In genomic region chr15:12824197-12824952, GRCm38 (mm10) we compare ENCODE assay signal across 8 mouse cellular contexts. TPM values are rescaled to one million over a fixed set of nuclear protein-coding genes. Genes with fewer than 3 reads are reported as not detected.
DNase-seq lines count a peak whose midpoint lies in the region; ATAC-seq and TF ChIP-seq lines count a peak whose summit lies in the region.

6030458C11Rik (minus strand) TSS chr15:12824649.
Drosha (plus strand) TSS chr15:12824815.

- peak within 1 kb of the TSS; percentile 44; the same call in 1 of the 2 replicates for H3K27ac ChIP-seq in bone marrow macrophage, adult 2 months (ENCODE audit: insufficient read depth, low read depth, low read length)
- H3K27ac ChIP-seq in embryonic fibroblast, embryonic 13.5 days (ENCODE audit: insufficient read depth, low read length) = no peak within 1 kb of the TSS; the same call in 1 of the 2 replicates
- peak within 1 kb of the TSS; percentile 67; the same call in 1 of the 2 replicates for H3K27ac ChIP-seq in kidney, embryonic 14.5 days (ENCODE audit: low read depth, low read length)
- peak within 1 kb of the TSS; percentile 79 for H3K27ac ChIP-seq in limb, embryonic 15.5 days

- no peak for TF ChIP-seq CTCF in bone marrow macrophage, adult 2 months (IDR thresholded peaks at IDR 0.05; ENCODE audit: low read depth, low read length)
- no peak for TF ChIP-seq CTCF in embryonic fibroblast, embryonic 13.5 days (IDR thresholded peaks at IDR 0.05; ENCODE audit: borderline replicate concordance, insufficient read depth, low read length)

- peak within 1 kb of the TSS; percentile 68 for H3K4me2 ChIP-seq in kidney, embryonic 14.5 days (replicated peaks; ENCODE audit: low read depth, low read length)
- peak within 1 kb of the TSS; percentile 69 for H3K4me2 ChIP-seq in limb, embryonic 15.5 days

- no peaks in the 10 kb centered on the region for H3K9me3 ChIP-seq in kidney, embryonic 14.5 days (ENCODE audit: control insufficient read depth, low read length)
- H3K9me3 ChIP-seq in limb, embryonic 15.5 days = no peaks in the 10 kb centered on the region

- no peaks in the 10 kb centered on the region for H3K27me3 ChIP-seq in kidney, embryonic 14.5 days (ENCODE audit: control insufficient read depth, insufficient read depth, low read length)
- no peaks in the 10 kb centered on the region for H3K27me3 ChIP-seq in limb, embryonic 15.5 days

- peaks cover 19% of the 10 kb centered on the region for H3K4me1 ChIP-seq in bone marrow macrophage, adult 2 months (ENCODE audit: control insufficient read depth, insufficient read depth, low read length)
- H3K4me1 ChIP-seq in embryonic fibroblast, embryonic 13.5 days (ENCODE audit: control insufficient read depth, insufficient read depth, low read length) = peaks cover 6% of the 10 kb centered on the region
- peaks cover 15% of the 10 kb centered on the region; the same call in 1 of the 2 replicates for H3K4me1 ChIP-seq in kidney, embryonic 14.5 days (ENCODE audit: control insufficient read depth, insufficient read depth, low read length)
- H3K4me1 ChIP-seq in limb, embryonic 15.5 days = peaks cover 16% of the 10 kb centered on the region

- peak within 1 kb of the TSS; percentile 91 for H3K9ac ChIP-seq in kidney, embryonic 14.5 days (ENCODE audit: low read depth, low read length)
- peak within 1 kb of the TSS; percentile 85 for H3K9ac ChIP-seq in limb, embryonic 15.5 days

- H3K36me3 ChIP-seq in kidney, embryonic 14.5 days (ENCODE audit: control insufficient read depth, insufficient read depth, low read length) = peaks cover 45% of the 10 kb centered on the region
- H3K36me3 ChIP-seq in limb, embryonic 15.5 days = peaks cover 46% of the 10 kb centered on the region

- no peak for TF ChIP-seq POLR2A in bone marrow macrophage, adult 2 months (IDR thresholded peaks at IDR 0.05; ENCODE audit: borderline replicate concordance, low read depth, low read length)
- TF ChIP-seq POLR2A in embryonic fibroblast, embryonic 13.5 days (IDR thresholded peaks at IDR 0.05; ENCODE audit: low read depth, low read length) = peak; percentile 68

- under 1% methylated on average over 60 of the region's 67 CpGs for WGBS in kidney, embryonic 14.5 days
- under 1% methylated on average over 67 of the region's 67 CpGs for WGBS in limb, embryonic 15.5 days

- H3K4me3 ChIP-seq in bone marrow macrophage, adult 2 months (ENCODE audit: insufficient read depth, low read length) = peak within 1 kb of the TSS; percentile 76
- H3K4me3 ChIP-seq in embryonic fibroblast, embryonic 13.5 days (ENCODE audit: insufficient read depth, low read length) = peak within 1 kb of the TSS; percentile 92
- peak within 1 kb of the TSS; percentile 83 for H3K4me3 ChIP-seq in kidney, embryonic 14.5 days (ENCODE audit: low read length)
- peak within 1 kb of the TSS; percentile 93 for H3K4me3 ChIP-seq in limb, embryonic 15.5 days

- DNase-seq in A20 (ENCODE audit: low read depth, low spot score) = peak; percentile 99
- DNase-seq in heart, adult 9 months (ENCODE audit: low spot score in 2 of 2) = peak; percentile 99 to 100
- peak; percentile 82 to 88 for DNase-seq in monocyte, adult 2 months (ENCODE audit: low read depth in 1 of 2, low spot score in 2 of 2)
- peak; percentile 96 to 97 for DNase-seq in spleen, postnatal 36 days (ENCODE audit: low spot score in 2 of 2)

- ATAC-seq in kidney, embryonic 14.5 days (ENCODE audit: low FRiP score, low TSS enrichment) = peak; percentile 100
- ATAC-seq in limb, embryonic 15.5 days (ENCODE audit: insufficient number of reproducible peaks, low FRiP score, low TSS enrichment, low read depth) = peak; percentile 99

RNA-seq across cellular contexts. Expression of gene 6030458C11Rik, which starts in this region (rescaled TPM):
- 17.6 and 18.6 TPM in 2 replicates for polyA plus RNA-seq in bone marrow macrophage, adult 2 months (2012; ENCODE audit: insufficient read depth, insufficient read length, missing spikeins)
- polyA plus RNA-seq in embryonic fibroblast, embryonic 13.5 days (2011; ENCODE audit: insufficient read length, low read depth, missing spikeins) = 20.0 and 22.5 TPM in 2 replicates
- 31.0 and 43.2 TPM in 2 replicates for polyA plus RNA-seq in kidney, embryonic 14.5 days (2014; fragmentation: Nextera tagmentation; extraction: Ambion mirVana)
- polyA plus RNA-seq in limb, embryonic 15.5 days (2015; fragmentation: Nextera tagmentation; extraction: Ambion mirVana) = 31.3 and 34.3 TPM in 2 replicates

RNA-seq across cellular contexts. Expression of gene Drosha, which starts in this region (rescaled TPM):
- polyA plus RNA-seq in bone marrow macrophage, adult 2 months (2012; ENCODE audit: insufficient read depth, insufficient read length, missing spikeins) = 14.6 and 14.9 TPM in 2 replicates
- polyA plus RNA-seq in embryonic fibroblast, embryonic 13.5 days (2011; ENCODE audit: insufficient read length, low read depth, missing spikeins) = 38.8 and 42.0 TPM in 2 replicates
- polyA plus RNA-seq in kidney, embryonic 14.5 days (2014; fragmentation: Nextera tagmentation; extraction: Ambion mirVana) = 30.9 and 50.1 TPM in 2 replicates
- polyA plus RNA-seq in limb, embryonic 15.5 days (2015; fragmentation: Nextera tagmentation; extraction: Ambion mirVana) = 31.2 and 32.0 TPM in 2 replicates
